Mouse (Mus musculus) kidney, postnatal 0 days (tissue): Measurements from ENCODE around the gene Prkce. TPM values are rescaled to one million over a fixed set of nuclear protein-coding genes. Genes with fewer than 3 reads are reported as not detected.

Experiments
- ATAC-seq: fragments of 200-750 bp; cut with Nextera tagmentation; replicated peaks from 2 replicates; pipeline ENCODE4 v1.8.0; 2017; ENCODE audit warnings: low read depth, moderate number of reproducible peaks, moderate TSS enrichment, moderate library complexity; ENCODE audit not compliant: low FRiP score
- DNase-seq: peaks from one replicate; pipeline ENCODE4 v3.0.0-alpha.2; 2016; ENCODE audit warnings: low spot score
- H3K27ac ChIP-seq: fragments of 300-500 bp; sonication (generic); 2 replicates; pipeline ENCODE4 v1.5.1; 2014; ENCODE audit warnings: mild to moderate bottlenecking
- H3K27me3 ChIP-seq: fragments of 300-500 bp; sonication (generic); 2 replicates; pipeline ENCODE4 v1.6.1; 2014; ENCODE audit warnings: low read length, mixed read lengths; ENCODE audit not compliant: insufficient read depth
- H3K36me3 ChIP-seq: fragments of 300-500 bp; sonication (generic); 2 replicates; pipeline ENCODE4 v1.6.1; 2014; ENCODE audit warnings: low read length, mixed read lengths; ENCODE audit not compliant: insufficient read depth
- H3K4me1 ChIP-seq: fragments of 300-500 bp; sonication (generic); replicated peaks from 2 replicates; pipeline ENCODE4 v1.6.1; 2014; ENCODE audit warnings: antibody characterized with exemption, low read length, mixed read lengths; ENCODE audit not compliant: insufficient read depth
- H3K4me2 ChIP-seq: fragments of 300-500 bp; sonication (generic); 2 replicates; pipeline ENCODE4 v1.6.1; 2014; ENCODE audit warnings: mild to moderate bottlenecking, low read length, moderate library complexity, mixed read lengths
- H3K4me3 ChIP-seq: fragments of 300-500 bp; sonication (generic); replicated peaks from 2 replicates; pipeline ENCODE4 v1.5.1; 2014; ENCODE audit warnings: low read depth, low read length
- H3K9ac ChIP-seq: fragments of 300-500 bp; sonication (generic); 2 replicates; pipeline ENCODE4 v1.6.1; 2014; ENCODE audit warnings: low read depth, low read length
- H3K9me3 ChIP-seq: fragments of 300-500 bp; sonication (generic); replicated peaks from 2 replicates; pipeline ENCODE4 v1.6.1; 2016; ENCODE audit warnings: low read length, inconsistent platforms, mixed read lengths
- CTCF ChIP-seq: IDR thresholded peaks from 2 replicates; pipeline ENCODE4 v1.5.1; 2016; ENCODE audit warnings: antibody characterized with exemption, low read depth, mild to moderate bottlenecking, moderate library complexity
- WGBS: fragments of 180-500 bp; shearing (Covaris S2); extraction: QIAGEN DNeasy Blood & Tissue Kit; methylation state at CpG from one replicate; pipeline ENCODE4 v1.1.7; 2014; 5-methylcytosine and 5-hydroxymethylcytosine counted together
- polyA plus RNA-seq: library from polyadenylated mRNA; unstranded; fragments of >200 nt; fragmentation: Nextera tagmentation; extraction: Ambion mirVana; gene quantifications from 2 replicates; pipeline ENCODE4 v1.2.1, GENCODE M21; 2015

Prkce gene
- polyA plus RNA-seq, 1 experiment from 2014 or later, result 6.0 TPM

DNA sequence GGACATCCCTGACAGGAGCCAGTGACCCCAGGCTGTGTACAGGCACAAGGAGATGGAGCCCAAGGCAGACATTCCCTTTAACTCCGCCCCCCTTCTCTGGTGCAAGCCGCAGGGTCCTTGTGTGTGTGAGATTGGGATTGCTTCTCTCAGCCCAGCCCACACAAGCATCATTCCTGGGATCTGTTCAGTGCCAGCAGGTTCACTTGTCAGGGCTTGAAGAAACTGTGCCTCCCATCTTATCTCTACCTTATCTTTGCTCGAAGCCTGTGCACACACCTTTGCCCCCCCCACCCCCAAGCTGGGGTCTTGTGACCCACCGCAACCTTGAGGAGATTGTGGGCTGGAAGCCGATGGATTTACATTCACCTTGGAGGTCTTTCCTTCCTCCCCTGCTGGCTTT lies 508.8 kb downstream of the Prkce start:
- 83% methylated on average over 5 of the region's 5 CpGs for WGBS
- H3K4me2 ChIP-seq, result no peak overlapping the region
- TF ChIP-seq CTCF, result no peak
- no peak overlapping the region for H3K4me3 ChIP-seq
- no peaks in the 10 kb centered on the region for H3K4me1 ChIP-seq
- H3K36me3 ChIP-seq, result no peaks in the 10 kb centered on the region
- no peak for DNase-seq
- ATAC-seq, result no peak
- H3K27me3 ChIP-seq, result no peaks in the 10 kb centered on the region
- H3K27ac ChIP-seq, result no peak overlapping the region
- H3K9me3 ChIP-seq, result no peaks in the 10 kb centered on the region
- H3K9ac ChIP-seq, result no peak overlapping the region

DNA sequence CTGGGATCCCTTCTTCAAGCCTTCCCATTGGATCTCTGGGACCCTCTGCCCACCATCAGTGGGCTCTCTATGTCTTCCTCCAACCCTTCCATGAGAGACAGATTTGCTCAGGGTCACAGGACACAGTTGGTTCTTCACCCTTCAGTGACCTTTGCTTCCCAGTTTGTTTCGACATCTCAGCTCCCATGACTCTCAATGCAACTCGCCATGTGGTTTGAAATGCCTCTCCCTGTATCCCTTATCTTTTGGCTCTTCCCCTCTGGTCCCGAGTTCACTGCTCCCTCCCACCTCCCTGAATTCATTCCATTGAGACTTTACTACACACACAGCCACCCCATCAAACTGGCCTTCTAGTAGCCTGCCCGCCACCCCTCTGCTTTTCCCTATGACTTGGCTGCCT lies 509.3 kb downstream of the Prkce start:
- Histone ChIP-seq H3K4me2 (no peak overlapping the region), H3K9me3 (no peaks in the 10 kb centered on the region), H3K4me3 (no peak overlapping the region), H3K27me3 (no peaks in the 10 kb centered on the region), H3K4me1 (no peaks in the 10 kb centered on the region), H3K9ac (no peak overlapping the region), H3K36me3 (no peaks in the 10 kb centered on the region), H3K27ac (no peak overlapping the region)
- TF ChIP-seq CTCF, result no peak
- ATAC-seq (no peak), DNase-seq (no peak)
- 81% methylated on average over 4 of the region's 4 CpGs for WGBS

- Histone ChIP-seq H3K9ac (no peak overlapping the region), H3K36me3 (no peaks in the 10 kb centered on the region), H3K27me3 (no peaks in the 10 kb centered on the region), H3K9me3 (no peaks in the 10 kb centered on the region), H3K27ac (no peak overlapping the region), H3K4me3 (no peak overlapping the region), H3K4me2 (no peak overlapping the region), H3K4me1 (no peaks in the 10 kb centered on the region)
- no peak for TF ChIP-seq CTCF
- ATAC-seq (no peak), DNase-seq (no peak)
- 76% methylated on average over 4 of the region's 4 CpGs for WGBS
Observed at GRCm38 (mm10) chr17:86685263-86685662, 517.7 kb downstream of the Prkce start.

- WGBS, result 75% methylated on average over 3 of the region's 3 CpGs
- H3K4me3 ChIP-seq, result no peak overlapping the region
- ATAC-seq, result no peak
- no peak overlapping the region for H3K4me2 ChIP-seq
- no peak overlapping the region for H3K9ac ChIP-seq
- H3K9me3 ChIP-seq, result no peaks in the 10 kb centered on the region
- no peak for DNase-seq
- H3K27ac ChIP-seq, result no peak overlapping the region
- no peaks in the 10 kb centered on the region for H3K36me3 ChIP-seq
- H3K27me3 ChIP-seq, result no peaks in the 10 kb centered on the region
- no peaks in the 10 kb centered on the region for H3K4me1 ChIP-seq
- TF ChIP-seq CTCF, result no peak
Observed at GRCm38 (mm10) chr17:86687021-86687420, 519.4 kb downstream of the Prkce start.

GRCm38 (mm10) chr17:86690871-86691390 lies 523.3 kb downstream of the Prkce start:
- DNase-seq (no peak), ATAC-seq (no peak)
- TF ChIP-seq CTCF, result no peak
- H3K9me3 ChIP-seq, result no peaks in the 10 kb centered on the region
- no peak overlapping the region for H3K27ac ChIP-seq
- no peak overlapping the region for H3K9ac ChIP-seq
- no peak overlapping the region for H3K4me3 ChIP-seq
- WGBS, result 100% methylated on average over 2 of the region's 2 CpGs
- H3K36me3 ChIP-seq, result no peaks in the 10 kb centered on the region
- H3K4me1 ChIP-seq, result no peaks in the 10 kb centered on the region
- H3K4me2 ChIP-seq, result no peak overlapping the region
- H3K27me3 ChIP-seq, result no peaks in the 10 kb centered on the region

- ATAC-seq, result no peak
- Histone ChIP-seq H3K27me3 (no peaks in the 10 kb centered on the region), H3K9me3 (no peaks in the 10 kb centered on the region), H3K4me3 (no peak overlapping the region), H3K4me2 (no peak overlapping the region), H3K36me3 (no peaks in the 10 kb centered on the region), H3K4me1 (no peaks in the 10 kb centered on the region), H3K27ac (no peak overlapping the region), H3K9ac (no peak overlapping the region)
- WGBS, result 78% methylated on average over 2 of the region's 2 CpGs
- no peak for DNase-seq
- no peak for TF ChIP-seq CTCF
Observed at GRCm38 (mm10) chr17:86697751-86698150, 530.2 kb downstream of the Prkce start.

- Histone ChIP-seq H3K4me3 (no peak overlapping the region), H3K9me3 (no peaks in the 10 kb centered on the region), H3K4me1 (no peaks in the 10 kb centered on the region), H3K27ac (no peak overlapping the region), H3K27me3 (no peaks in the 10 kb centered on the region), H3K9ac (no peak overlapping the region), H3K36me3 (no peaks in the 10 kb centered on the region), H3K4me2 (no peak overlapping the region)
- 90% methylated on average over 4 of the region's 4 CpGs for WGBS
- ATAC-seq, result no peak
- TF ChIP-seq CTCF, result no peak
- no peak for DNase-seq
Observed at GRCm38 (mm10) chr17:86703336-86703735, 535.8 kb downstream of the Prkce start.
